ENCODE assay signal across 9 mouse cellular contexts in genomic region chr2:10153201-10154075, GRCm38 (mm10). TPM values are rescaled to one million over a fixed set of nuclear protein-coding genes. Genes with fewer than 3 reads are reported as not detected.
DNase-seq lines count a peak whose midpoint lies in the region; ATAC-seq and TF ChIP-seq lines count a peak whose summit lies in the region.
"Had no signal": no experiment of that assay in that cellular context is flagged by ENCODE, and none has a peak within 500 bp of the region (broad histone marks: within the 10 kb centered on the region; RNA-seq: fewer than 3 reads in every experiment).

Gene Itih5 (plus strand): TSS chr2:10153571.

- no peak within 1 kb of the TSS for H3K9ac ChIP-seq in ES-Bruce4 (ENCODE audit: low read depth, poor library complexity, severe bottlenecking)
- 0 out of 2 replicates have a peak within 1 kb of the TSS, but pooled peaks have one; percentile 1 for H3K9ac ChIP-seq in forebrain, embryonic 15.5 days (replicated peaks)
- H3K9ac ChIP-seq in hindbrain, embryonic 12.5 days, result peak within 1 kb of the TSS; percentile 49

- DNase-seq in adrenal gland, postnatal 25 days, result peak; percentile 58
- no peak for DNase-seq in left cerebral cortex, adult 8-10 months (ENCODE audit: low spot score in 2 of 2)
- DNase-seq in spleen, adult 2 months (ENCODE audit: low read depth in 1 of 2, low spot score in 2 of 2), result peak; percentile 42 to 59

- TF ChIP-seq EP300 in ES-Bruce4 (IDR thresholded peaks at IDR 0.05; ENCODE audit: insufficient read depth, low read depth, low read length), result no peak

- ATAC-seq in forebrain, embryonic 15.5 days (replicated peaks), result peak; percentile 77
- peak; percentile 77 for ATAC-seq in hindbrain, embryonic 12.5 days (ENCODE audit: low FRiP score)
- peak; percentile 92 for ATAC-seq in megakaryocyte, adult 5-6 weeks (ENCODE audit: poor library complexity, severe bottlenecking)
- no peak for ATAC-seq in cerebellum, adult (ENCODE audit: insufficient number of reproducible peaks, low FRiP score, low TSS enrichment)

- H3K27me3 ChIP-seq in ES-Bruce4 (ENCODE audit: control insufficient read depth, insufficient read depth, low read length, poor library complexity, severe bottlenecking), result no peaks in the 10 kb centered on the region
- no peaks in the 10 kb centered on the region for H3K27me3 ChIP-seq in forebrain, embryonic 15.5 days
- H3K27me3 ChIP-seq in hindbrain, embryonic 12.5 days, result no peaks in the 10 kb centered on the region
- no peaks in the 10 kb centered on the region for H3K27me3 ChIP-seq in spleen, adult 2 months (ENCODE audit: control insufficient read depth, insufficient read depth, low read length)

- WGBS in forebrain, embryonic 15.5 days, result 8% methylated on average over 27 of the region's 27 CpGs
- 6% methylated on average over 27 of the region's 27 CpGs for WGBS in hindbrain, embryonic 12.5 days
- 2% methylated on average over 27 of the region's 27 CpGs for WGBS in spleen, adult 2 months

- peak within 1 kb of the TSS; percentile 75 for H3K4me3 ChIP-seq in ES-Bruce4 (ENCODE audit: low read depth, low read length)
- H3K4me3 ChIP-seq in forebrain, embryonic 15.5 days, result peak within 1 kb of the TSS; percentile 30
- H3K4me3 ChIP-seq in hindbrain, embryonic 12.5 days, result peak within 1 kb of the TSS; percentile 44
- peak within 1 kb of the TSS; percentile 65 for H3K4me3 ChIP-seq in spleen, adult 2 months (ENCODE audit: extremely low read depth, insufficient read depth, insufficient read length)

- no peak for TF ChIP-seq CTCF in ES-Bruce4 (IDR thresholded peaks at IDR 0.05; ENCODE audit: low read depth, low read length)
- no peak for TF ChIP-seq CTCF in spleen, adult 2 months (IDR thresholded peaks at IDR 0.05; ENCODE audit: extremely low read depth, insufficient read depth, insufficient read length, insufficient replicate concordance)

- no peaks in the 10 kb centered on the region for H3K4me1 ChIP-seq in ES-Bruce4 (ENCODE audit: control insufficient read depth, insufficient read depth, low read length)
- H3K4me1 ChIP-seq in forebrain, embryonic 15.5 days, result peaks cover 12% of the 10 kb centered on the region
- H3K4me1 ChIP-seq in hindbrain, embryonic 12.5 days, result peaks cover 15% of the 10 kb centered on the region; the same call in 1 of the 2 replicates
- H3K4me1 ChIP-seq in spleen, adult 2 months (ENCODE audit: control insufficient read depth, insufficient read depth, insufficient read length), result peaks cover 10% of the 10 kb centered on the region; the same call in 1 of the 2 replicates

- H3K4me2 ChIP-seq in forebrain, embryonic 15.5 days (replicated peaks), result peak within 1 kb of the TSS; percentile 56
- H3K4me2 ChIP-seq in hindbrain, embryonic 12.5 days (replicated peaks), result peak within 1 kb of the TSS; percentile 89

- no peaks in the 10 kb centered on the region for H3K9me3 ChIP-seq in ES-Bruce4 (replicated peaks; ENCODE audit: control insufficient read depth, insufficient read depth, low read length, poor library complexity, severe bottlenecking)
- H3K9me3 ChIP-seq in forebrain, embryonic 15.5 days, result no peaks in the 10 kb centered on the region
- no peaks in the 10 kb centered on the region for H3K9me3 ChIP-seq in hindbrain, embryonic 12.5 days (replicated peaks)

- H3K36me3 ChIP-seq in ES-Bruce4 (ENCODE audit: control insufficient read depth, insufficient read depth, low read length, poor library complexity, severe bottlenecking), result no peaks in the 10 kb centered on the region
- no peaks in the 10 kb centered on the region for H3K36me3 ChIP-seq in forebrain, embryonic 15.5 days
- H3K36me3 ChIP-seq in hindbrain, embryonic 12.5 days, result no peaks in the 10 kb centered on the region
- H3K36me3 ChIP-seq in spleen, adult 2 months (ENCODE audit: control insufficient read depth, insufficient read depth, low read length), result no peaks in the 10 kb centered on the region

- no peak within 1 kb of the TSS for H3K27ac ChIP-seq in ES-Bruce4 (ENCODE audit: insufficient read depth, low read length)
- H3K27ac ChIP-seq in forebrain, embryonic 15.5 days (replicated peaks), result no peak within 1 kb of the TSS
- H3K27ac ChIP-seq in hindbrain, embryonic 12.5 days, result no peak within 1 kb of the TSS
- H3K27ac ChIP-seq in spleen, adult 2 months (ENCODE audit: insufficient read depth, low read length), result peak within 1 kb of the TSS; percentile 28
- H3K27ac ChIP-seq: macrophage had no signal

- no peak for TF ChIP-seq POLR2A in ES-Bruce4 (IDR thresholded peaks at IDR 0.05; ENCODE audit: insufficient read depth, low read length)
- TF ChIP-seq POLR2A in spleen, adult 2 months (IDR thresholded peaks at IDR 0.05; ENCODE audit: low read depth, low read length), result no peak

RNA-seq across cellular contexts. Expression of gene Itih5, which starts in this region (rescaled TPM):
- polyA plus RNA-seq in ES-Bruce4 (2011; ENCODE audit: insufficient read depth, insufficient read length, low read depth, missing spikeins), result 0.72 and 0.90 TPM in 2 replicates
- 17.5 and 20.5 TPM in 2 replicates for total RNA-seq in adrenal gland, postnatal 25 days (2021)
- polyA plus RNA-seq in forebrain, embryonic 15.5 days (2015; fragmentation: Nextera tagmentation; extraction: Ambion mirVana), result 3.3 and 3.5 TPM in 2 replicates
- 6.0 and 7.7 TPM in 2 replicates for polyA plus RNA-seq in hindbrain, embryonic 12.5 days (2016; fragmentation: Nextera tagmentation; extraction: Ambion mirVana)
- total RNA-seq in left cerebral cortex, adult 8-10 months (2022), result 10 to 100 TPM; 11.9 to 13.9 (median 13.5) TPM
- 1.5 and 2.1 TPM in 2 replicates for total RNA-seq in megakaryocyte, adult 5-6 weeks (2015)
- total RNA-seq in megakaryocyte, adult 5-6 weeks (2017), result 2.2 and 3.5 TPM in 2 replicates
- 2.1 and 2.2 TPM in 2 replicates for polyA plus RNA-seq in spleen, adult 2 months (2012; rRNA removed)

Comparison
In these comparisons a context has a peak if more than half of its experiments do, and no peak if none do; other contexts are left out.
1. DNase-seq: peak in adrenal gland, postnatal 25 days (single experiment) and spleen, adult 2 months (2 of 2); none in left cerebral cortex, adult 8-10 months (0 of 2).
2. Peak in every context shown above with its lines, with median percentiles within 50 percentile points of each other: H3K4me3 ChIP-seq.